Mouse (Mus musculus): ENCODE data around the gene Trpm3. TPM values are rescaled to one million over a fixed set of nuclear protein-coding genes. Genes with fewer than 3 reads are reported as not detected.

Trpm3 gene
- total and polyA plus RNA-seq, 2 experiments, result not detected

DNA sequence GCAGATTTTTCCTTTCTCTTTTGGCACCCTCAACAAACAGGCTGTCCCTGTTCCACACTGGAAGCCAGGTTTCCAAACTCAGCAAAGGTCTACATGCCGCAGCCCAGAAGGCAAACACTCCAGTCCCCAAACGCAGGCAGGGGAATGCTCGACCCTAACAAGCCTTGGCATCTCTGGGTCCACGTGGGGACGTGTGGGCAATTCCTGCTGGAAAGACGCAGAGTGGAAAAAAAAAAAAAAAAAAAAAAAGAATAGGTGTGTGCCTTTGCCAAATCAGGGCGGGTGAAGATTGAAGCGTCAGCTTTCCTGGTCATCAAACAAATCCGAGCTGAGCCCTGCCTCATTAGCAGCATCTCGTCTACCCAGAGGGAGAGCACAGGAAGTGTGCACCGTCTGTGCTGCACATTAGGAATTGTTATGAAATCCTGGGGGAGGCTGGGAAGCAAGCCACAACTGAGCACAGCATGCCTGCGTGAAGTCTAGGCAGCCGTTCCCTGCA is 614.5 kb downstream of the Trpm3 start:
- TF ChIP-seq POLR2A (IDR thresholded peaks at IDR 0.05; ENCODE audit: extremely low read depth, insufficient read depth, low read length) (no peak), CTCF (IDR thresholded peaks at IDR 0.05; ENCODE audit: low read depth, low read length) (no peak)
- H3K4me3 ChIP-seq (ENCODE audit: insufficient read depth, low read depth, low read length), result no peak overlapping the region
- DNase-seq (ENCODE audit: extremely low read depth, low read depth, low spot score), result no peak
- H3K4me1 ChIP-seq (ENCODE audit: control insufficient read depth, insufficient read depth, low read length), result no peaks in the 10 kb centered on the region
- H3K27me3 ChIP-seq (ENCODE audit: control insufficient read depth, insufficient read depth, low read length), result no peaks in the 10 kb centered on the region
- H3K36me3 ChIP-seq (ENCODE audit: control insufficient read depth, insufficient read depth, low read length), result no peaks in the 10 kb centered on the region
- no peaks in the 10 kb centered on the region for H3K79me2 ChIP-seq (ENCODE audit: control insufficient read depth, insufficient read depth, low read length)
- WGBS, result 60% methylated on average over 13 of the region's 13 CpGs
- H3K27ac ChIP-seq (replicated peaks; ENCODE audit: insufficient read depth, low read depth, low read length), result no peak overlapping the region
- no peak overlapping the region for H3K9ac ChIP-seq (ENCODE audit: low read depth, low read length)

DNA sequence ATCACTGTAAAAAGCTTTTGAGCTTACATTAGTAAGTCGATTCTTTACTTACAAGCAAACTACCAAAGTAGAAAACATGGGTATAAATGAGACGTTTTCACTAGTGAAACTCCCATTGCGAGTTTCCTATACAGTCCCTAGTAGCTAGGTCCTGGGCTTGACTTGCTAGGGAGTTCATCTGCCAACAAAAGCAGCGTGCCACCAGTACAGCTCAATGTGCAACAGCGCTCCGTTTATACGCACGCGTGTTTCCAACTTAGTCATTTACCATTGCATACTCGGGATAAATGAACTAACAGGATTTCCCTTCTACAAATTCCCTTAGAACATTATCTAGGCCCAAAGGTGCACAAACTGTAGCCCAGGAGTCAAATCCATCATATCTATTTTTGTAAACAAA is 615.2 kb downstream of the Trpm3 start:
- Histone ChIP-seq H3K9ac (ENCODE audit: low read depth, low read length) (no peak overlapping the region), H3K4me1 (ENCODE audit: control insufficient read depth, insufficient read depth, low read length) (no peaks in the 10 kb centered on the region), H3K36me3 (ENCODE audit: control insufficient read depth, insufficient read depth, low read length) (no peaks in the 10 kb centered on the region), H3K79me2 (ENCODE audit: control insufficient read depth, insufficient read depth, low read length) (no peaks in the 10 kb centered on the region), H3K27ac (replicated peaks; ENCODE audit: insufficient read depth, low read depth, low read length) (no peak overlapping the region), H3K27me3 (ENCODE audit: control insufficient read depth, insufficient read depth, low read length) (no peaks in the 10 kb centered on the region), H3K4me3 (ENCODE audit: insufficient read depth, low read depth, low read length) (no peak overlapping the region)
- DNase-seq (ENCODE audit: extremely low read depth, low read depth, low spot score), result no peak
- no peak for TF ChIP-seq CTCF (IDR thresholded peaks at IDR 0.05; ENCODE audit: low read depth, low read length)
- TF ChIP-seq POLR2A (IDR thresholded peaks at IDR 0.05; ENCODE audit: extremely low read depth, insufficient read depth, low read length), result no peak
- 92% methylated on average over 10 of the region's 10 CpGs for WGBS

DNA sequence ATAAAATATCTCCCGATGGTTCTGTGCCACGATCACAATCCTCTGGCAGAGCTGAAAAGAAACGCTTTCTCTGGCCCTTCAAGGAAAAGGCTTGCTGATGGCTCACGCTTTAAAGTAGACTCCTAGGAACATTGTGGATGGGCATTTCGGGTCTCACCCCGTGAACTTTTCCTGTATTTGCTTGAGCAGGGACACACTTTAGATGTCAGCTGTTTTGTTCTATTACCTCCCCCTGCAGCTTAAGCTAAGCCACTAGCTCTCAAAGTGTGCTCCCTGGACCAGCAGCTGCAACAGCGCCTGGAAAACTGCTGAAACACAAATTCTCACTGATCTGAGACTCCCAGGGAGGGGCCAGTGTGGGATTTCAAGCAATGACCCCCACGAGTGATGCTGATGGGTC is 615.7 kb downstream of the Trpm3 start:
- TF ChIP-seq POLR2A (IDR thresholded peaks at IDR 0.05; ENCODE audit: extremely low read depth, insufficient read depth, low read length) (no peak), CTCF (IDR thresholded peaks at IDR 0.05; ENCODE audit: low read depth, low read length) (no peak)
- no peak for DNase-seq (ENCODE audit: extremely low read depth, low read depth, low spot score)
- no peak overlapping the region for H3K9ac ChIP-seq (ENCODE audit: low read depth, low read length)
- no peak overlapping the region for H3K27ac ChIP-seq (replicated peaks; ENCODE audit: insufficient read depth, low read depth, low read length)
- H3K4me3 ChIP-seq (ENCODE audit: insufficient read depth, low read depth, low read length), result no peak overlapping the region
- H3K79me2 ChIP-seq (ENCODE audit: control insufficient read depth, insufficient read depth, low read length), result no peaks in the 10 kb centered on the region
- no peaks in the 10 kb centered on the region for H3K27me3 ChIP-seq (ENCODE audit: control insufficient read depth, insufficient read depth, low read length)
- no peaks in the 10 kb centered on the region for H3K4me1 ChIP-seq (ENCODE audit: control insufficient read depth, insufficient read depth, low read length)
- H3K36me3 ChIP-seq (ENCODE audit: control insufficient read depth, insufficient read depth, low read length), result no peaks in the 10 kb centered on the region
- WGBS, result 72% methylated on average over 8 of the region's 8 CpGs

DNA sequence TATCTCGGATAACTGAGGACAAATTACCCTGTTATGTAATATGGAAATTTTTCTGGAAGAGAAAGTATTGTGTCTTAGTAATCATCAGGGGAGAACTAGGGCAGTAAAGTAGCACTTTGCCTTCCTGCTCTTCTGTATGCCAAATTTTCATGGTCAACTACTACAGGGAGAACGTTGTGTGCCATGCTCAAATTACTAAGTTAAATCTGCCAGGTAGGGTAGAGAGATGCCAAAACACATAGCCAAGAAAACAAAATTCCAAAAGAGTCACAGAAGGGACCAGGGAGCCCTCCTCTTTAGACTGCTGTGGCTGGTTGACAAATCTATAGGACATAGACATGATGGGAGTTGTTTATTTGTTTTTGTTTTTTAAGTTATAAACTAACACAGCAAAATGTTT is 619.6 kb downstream of the Trpm3 start:
- no peaks in the 10 kb centered on the region for H3K79me2 ChIP-seq (ENCODE audit: control insufficient read depth, insufficient read depth, low read length)
- no peaks in the 10 kb centered on the region for H3K27me3 ChIP-seq (ENCODE audit: control insufficient read depth, insufficient read depth, low read length)
- 49% methylated on average over 2 of the region's 2 CpGs for WGBS
- H3K4me3 ChIP-seq (ENCODE audit: insufficient read depth, low read depth, low read length), result no peak overlapping the region
- no peaks in the 10 kb centered on the region for H3K36me3 ChIP-seq (ENCODE audit: control insufficient read depth, insufficient read depth, low read length)
- no peak for DNase-seq (ENCODE audit: extremely low read depth, low read depth, low spot score)
- no peak overlapping the region for H3K27ac ChIP-seq (replicated peaks; ENCODE audit: insufficient read depth, low read depth, low read length)
- H3K4me1 ChIP-seq (ENCODE audit: control insufficient read depth, insufficient read depth, low read length), result no peaks in the 10 kb centered on the region
- no peak overlapping the region for H3K9ac ChIP-seq (ENCODE audit: low read depth, low read length)
- TF ChIP-seq POLR2A (IDR thresholded peaks at IDR 0.05; ENCODE audit: extremely low read depth, insufficient read depth, low read length) (no peak), CTCF (IDR thresholded peaks at IDR 0.05; ENCODE audit: low read depth, low read length) (no peak)

DNA sequence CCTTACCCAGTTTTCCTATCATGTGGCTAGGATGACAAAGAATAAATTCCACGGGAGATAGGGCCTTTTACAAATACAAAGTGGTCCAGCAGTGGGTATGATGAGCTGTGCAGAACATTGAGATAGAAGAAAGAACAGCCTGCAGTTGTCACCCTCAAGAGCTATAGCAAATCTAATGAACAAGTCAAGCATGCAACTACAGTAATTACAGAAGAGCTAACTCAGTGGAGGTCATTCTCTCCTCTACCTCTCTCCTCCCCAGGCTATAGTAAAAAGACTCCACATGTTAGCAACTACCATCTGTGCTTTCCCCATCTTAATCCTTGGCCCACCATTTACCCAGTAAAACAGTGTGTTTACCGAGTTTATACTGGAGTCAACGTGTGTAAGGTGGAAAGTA is 629.4 kb downstream of the Trpm3 start:
- Histone ChIP-seq H3K4me3 (ENCODE audit: insufficient read depth, low read depth, low read length) (no peak overlapping the region), H3K9ac (ENCODE audit: low read depth, low read length) (no peak overlapping the region), H3K36me3 (ENCODE audit: control insufficient read depth, insufficient read depth, low read length) (no peaks in the 10 kb centered on the region), H3K27ac (replicated peaks; ENCODE audit: insufficient read depth, low read depth, low read length) (no peak overlapping the region), H3K79me2 (ENCODE audit: control insufficient read depth, insufficient read depth, low read length) (no peaks in the 10 kb centered on the region), H3K4me1 (ENCODE audit: control insufficient read depth, insufficient read depth, low read length) (no peaks in the 10 kb centered on the region), H3K27me3 (ENCODE audit: control insufficient read depth, insufficient read depth, low read length) (no peaks in the 10 kb centered on the region)
- no peak for DNase-seq (ENCODE audit: extremely low read depth, low read depth, low spot score)
- WGBS, result 63% methylated on average over 3 of the region's 3 CpGs
- TF ChIP-seq POLR2A (IDR thresholded peaks at IDR 0.05; ENCODE audit: extremely low read depth, insufficient read depth, low read length), result no peak
- no peak for TF ChIP-seq CTCF (IDR thresholded peaks at IDR 0.05; ENCODE audit: low read depth, low read length)

DNA sequence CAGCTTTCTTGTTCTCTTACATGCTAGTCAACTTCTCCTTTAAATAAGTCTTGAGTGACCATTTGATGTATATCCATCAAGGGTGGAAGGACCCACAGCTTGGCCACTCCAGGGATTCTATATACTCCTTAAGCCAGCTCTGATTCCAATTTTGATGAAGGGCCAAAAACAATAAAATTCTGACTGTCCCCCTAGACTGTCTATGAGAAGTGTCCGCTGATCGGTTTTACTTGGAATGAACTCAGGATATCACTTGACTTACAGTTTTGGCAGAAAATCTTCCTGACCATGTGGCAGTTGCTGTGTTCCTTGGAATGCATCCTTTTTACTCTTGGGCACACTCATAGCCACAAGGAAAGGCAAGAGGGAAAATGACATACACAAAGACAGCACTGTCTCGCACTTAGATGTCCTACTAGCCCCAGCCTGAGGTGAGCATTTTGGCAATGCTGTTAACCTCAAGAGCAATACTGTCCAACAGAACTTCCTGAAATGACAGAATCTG is 636.4 kb downstream of the Trpm3 start:
- no peak overlapping the region for H3K9ac ChIP-seq (ENCODE audit: low read depth, low read length)
- no peak for TF ChIP-seq CTCF (IDR thresholded peaks at IDR 0.05; ENCODE audit: low read depth, low read length)
- TF ChIP-seq POLR2A (IDR thresholded peaks at IDR 0.05; ENCODE audit: extremely low read depth, insufficient read depth, low read length), result no peak
- H3K4me3 ChIP-seq (ENCODE audit: insufficient read depth, low read depth, low read length), result no peak overlapping the region
- no peaks in the 10 kb centered on the region for H3K27me3 ChIP-seq (ENCODE audit: control insufficient read depth, insufficient read depth, low read length)
- H3K79me2 ChIP-seq (ENCODE audit: control insufficient read depth, insufficient read depth, low read length), result no peaks in the 10 kb centered on the region
- DNase-seq (ENCODE audit: extremely low read depth, low read depth, low spot score), result no peak
- H3K36me3 ChIP-seq (ENCODE audit: control insufficient read depth, insufficient read depth, low read length), result no peaks in the 10 kb centered on the region
- H3K4me1 ChIP-seq (ENCODE audit: control insufficient read depth, insufficient read depth, low read length), result no peaks in the 10 kb centered on the region
- 87% methylated on average over 3 of the region's 3 CpGs for WGBS
- H3K27ac ChIP-seq (replicated peaks; ENCODE audit: insufficient read depth, low read depth, low read length), result no peak overlapping the region

All from liver, adult 2 months (tissue).